Mouse (Mus musculus): Measurements from ENCODE around the gene 2010003K11Rik.

DNA sequence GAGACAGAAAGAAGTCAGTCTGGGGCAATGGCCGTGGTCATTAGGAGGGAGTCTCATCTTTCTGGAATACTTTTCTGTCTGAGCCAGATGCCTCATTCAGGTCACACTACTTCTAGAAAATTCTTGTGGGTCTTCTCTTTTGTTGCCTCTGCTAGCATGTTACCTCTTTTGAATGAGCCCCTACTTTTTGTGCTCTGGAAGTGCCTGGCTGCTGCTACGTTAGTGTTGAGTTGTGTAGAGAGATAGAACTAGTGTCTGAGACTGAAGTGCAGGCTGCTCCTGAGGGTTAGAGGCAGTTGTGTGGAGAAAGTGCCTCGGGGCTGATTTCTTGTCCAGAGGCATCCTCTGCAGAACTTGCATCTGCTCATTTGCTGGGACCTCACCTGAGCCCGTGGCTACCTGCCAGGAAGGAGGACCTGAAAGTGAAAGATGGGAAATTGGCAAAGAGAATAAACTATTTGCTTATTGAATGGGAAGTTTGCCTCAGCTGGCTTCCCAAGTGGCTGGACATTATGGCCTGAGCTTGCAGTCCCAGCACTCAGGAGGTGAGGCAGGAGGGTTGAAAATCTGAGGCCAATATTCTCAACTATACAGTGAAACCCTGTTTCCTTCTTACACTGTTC lies 15.0 kb upstream of the 2010003K11Rik start:
- TF ChIP-seq CTCF (conservative IDR thresholded peaks at IDR 0.05; ENCODE audit: low read length), result no peak
- no peak for TF ChIP-seq NANOG (IDR thresholded peaks at IDR 0.05; ENCODE audit: borderline replicate concordance, low read length)
- TF ChIP-seq POU5F1 (IDR thresholded peaks at IDR 0.05; ENCODE audit: borderline replicate concordance, low read length), result no peak

Measured in E14TG2a.4 (cell line).